Mouse (Mus musculus) embryonic facial prominence, embryonic 15.5 days (tissue): ENCODE data around the gene Igfbpl1. TPM values are rescaled to one million over a fixed set of nuclear protein-coding genes. Genes with fewer than 3 reads are reported as not detected.
A peak's percentile ranks its signal among the peaks of the same experiment; 100 is the strongest.

Source experiments
- ATAC-seq: fragments of 200-750 bp; cut with Nextera tagmentation; 2 replicates; pipeline ENCODE4 v1.8.0; 2017; ENCODE audit warnings: low read depth, moderate TSS enrichment; ENCODE audit not compliant: insufficient number of reproducible peaks, low FRiP score, low TSS enrichment
- H3K27ac ChIP-seq: fragments of 300-500 bp; sonication (generic); replicated peaks from 2 replicates; pipeline ENCODE4 v1.5.1; 2015; ENCODE audit warnings: mild to moderate bottlenecking, inconsistent platforms
- H3K27me3 ChIP-seq: fragments of 300-500 bp; sonication (generic); 2 replicates; pipeline ENCODE4 v1.6.1; 2015; ENCODE audit warnings: inconsistent platforms
- H3K36me3 ChIP-seq: fragments of 300-500 bp; sonication (generic); 2 replicates; pipeline ENCODE4 v1.6.1; 2015; ENCODE audit warnings: mild to moderate bottlenecking, inconsistent platforms
- H3K4me1 ChIP-seq: fragments of 300-500 bp; sonication (generic); 2 replicates; pipeline ENCODE4 v1.6.1; 2015; ENCODE audit warnings: inconsistent platforms
- H3K4me2 ChIP-seq: fragments of 300-500 bp; sonication (generic); replicated peaks from 2 replicates; pipeline ENCODE4 v1.6.1; 2015; ENCODE audit warnings: mild to moderate bottlenecking, inconsistent platforms
- H3K4me3 ChIP-seq: fragments of 300-500 bp; sonication (generic); replicated peaks from 2 replicates; pipeline ENCODE4 v1.5.1; 2015; ENCODE audit warnings: mild to moderate bottlenecking, inconsistent platforms
- H3K9ac ChIP-seq: fragments of 300-500 bp; sonication (generic); 2 replicates; pipeline ENCODE4 v1.6.1; 2015; ENCODE audit warnings: inconsistent platforms
- H3K9me3 ChIP-seq: fragments of 300-500 bp; sonication (generic); replicated peaks from 2 replicates; pipeline ENCODE4 v1.6.1; 2016; ENCODE audit warnings: inconsistent platforms
- WGBS: fragments of 180-500 bp; shearing (Covaris S2); methylation state at CpG from one replicate; pipeline ENCODE4 v1.1.7; 2015; 5-methylcytosine and 5-hydroxymethylcytosine counted together
- polyA plus RNA-seq: library from polyadenylated mRNA; unstranded; fragments of >200 nt; fragmentation: Nextera tagmentation; extraction: Ambion mirVana; gene quantifications from 2 replicates; pipeline ENCODE4 v1.2.1, GENCODE M21; 2015

The Igfbpl1 gene
- polyA plus RNA-seq, 1 experiment from 2014 or later = 0.80 TPM

- H3K4me2 ChIP-seq = peak overlapping the region; percentile 42
- H3K9ac ChIP-seq = no peak overlapping the region
- H3K4me1 ChIP-seq = peaks cover 17% of the 10 kb centered on the region
- H3K27me3 ChIP-seq = peaks cover 40% of the 10 kb centered on the region
- no peaks in the 10 kb centered on the region for H3K9me3 ChIP-seq
- 43% methylated on average over 8 of the region's 8 CpGs for WGBS
- ATAC-seq = no peak
- H3K27ac ChIP-seq = 0 out of 2 replicates have a peak overlapping the region, but pooled peaks have one; percentile 63
- H3K36me3 ChIP-seq = no peaks in the 10 kb centered on the region
- peak overlapping the region; percentile 18; the same call in 1 of the 2 replicates for H3K4me3 ChIP-seq
These were observed 6.5 kb downstream of the Igfbpl1 start for GRCm38 (mm10) chr4:45820074-45820830.

- H3K27me3 ChIP-seq = peaks cover 31% of the 10 kb centered on the region
- H3K4me2 ChIP-seq = peak overlapping the region; percentile 42
- peak overlapping the region; percentile 18 for H3K4me3 ChIP-seq
- H3K4me1 ChIP-seq = peaks cover 17% of the 10 kb centered on the region
- no peaks in the 10 kb centered on the region for H3K9me3 ChIP-seq
- 0 out of 2 replicates have a peak, but pooled peaks have one; percentile 8 for ATAC-seq
- H3K27ac ChIP-seq = peak overlapping the region; percentile 63; the same call in 1 of the 2 replicates
- H3K9ac ChIP-seq = no peak overlapping the region
- 1% methylated on average over 17 of the region's 17 CpGs for WGBS
- no peaks in the 10 kb centered on the region for H3K36me3 ChIP-seq
These were observed 7.4 kb downstream of the Igfbpl1 start for GRCm38 (mm10) chr4:45819208-45819931.

- ATAC-seq = 0 out of 2 replicates have a peak, but pooled peaks have one; percentile 25
- Histone ChIP-seq H3K27ac (no peak overlapping the region), H3K27me3 (peaks cover 25% of the 10 kb centered on the region), H3K9me3 (no peaks in the 10 kb centered on the region), H3K36me3 (no peaks in the 10 kb centered on the region), H3K4me2 (peak overlapping the region; percentile 42), H3K9ac (no peak overlapping the region), H3K4me3 (no peak overlapping the region; the same call in 1 of the 2 replicates), H3K4me1 (peaks cover 17% of the 10 kb centered on the region)
- WGBS = 26% methylated on average over 4 of the region's 4 CpGs
These were observed 7.9 kb downstream of the Igfbpl1 start for GRCm38 (mm10) chr4:45818814-45819207.

- no peak overlapping the region for H3K4me3 ChIP-seq
- no peaks in the 10 kb centered on the region for H3K36me3 ChIP-seq
- no peak overlapping the region for H3K4me2 ChIP-seq
- no peak overlapping the region for H3K9ac ChIP-seq
- H3K9me3 ChIP-seq = no peaks in the 10 kb centered on the region
- 40% methylated on average over 7 of the region's 7 CpGs for WGBS
- H3K27ac ChIP-seq = no peak overlapping the region
- H3K27me3 ChIP-seq = peaks cover 4% of the 10 kb centered on the region; the same call in 1 of the 2 replicates
- ATAC-seq = no peak
- peaks cover 17% of the 10 kb centered on the region for H3K4me1 ChIP-seq
These were observed 11.2 kb downstream of the Igfbpl1 start for GRCm38 (mm10) chr4:45815542-45815941.

- Histone ChIP-seq H3K4me1 (no peaks in the 10 kb centered on the region), H3K36me3 (no peaks in the 10 kb centered on the region), H3K4me3 (no peak overlapping the region), H3K9me3 (no peaks in the 10 kb centered on the region), H3K4me2 (no peak overlapping the region), H3K27me3 (no peaks in the 10 kb centered on the region; the same call in 1 of the 2 replicates), H3K27ac (no peak overlapping the region), H3K9ac (no peak overlapping the region)
- 21% methylated on average over 8 of the region's 8 CpGs for WGBS
- ATAC-seq = no peak
These were observed 15.5 kb downstream of the Igfbpl1 start for GRCm38 (mm10) chr4:45811250-45811649.

GRCm38 (mm10) chr4:45808034-45808433, 18.7 kb downstream of the Igfbpl1 start:
- H3K27ac ChIP-seq = no peak overlapping the region
- H3K4me3 ChIP-seq = no peak overlapping the region
- no peak overlapping the region for H3K4me2 ChIP-seq
- WGBS = 34% methylated on average over 7 of the region's 7 CpGs
- no peak overlapping the region for H3K9ac ChIP-seq
- H3K4me1 ChIP-seq = no peaks in the 10 kb centered on the region
- H3K9me3 ChIP-seq = no peaks in the 10 kb centered on the region
- no peaks in the 10 kb centered on the region; the same call in 1 of the 2 replicates for H3K27me3 ChIP-seq
- no peaks in the 10 kb centered on the region for H3K36me3 ChIP-seq
- ATAC-seq = no peak

GRCm38 (mm10) chr4:45802900-45803299, 23.8 kb downstream of the Igfbpl1 start:
- 92% methylated on average over 14 of the region's 14 CpGs for WGBS
- Histone ChIP-seq H3K9me3 (no peaks in the 10 kb centered on the region), H3K9ac (no peak overlapping the region), H3K4me3 (no peak overlapping the region), H3K4me2 (no peak overlapping the region), H3K27ac (no peak overlapping the region), H3K36me3 (no peaks in the 10 kb centered on the region), H3K27me3 (no peaks in the 10 kb centered on the region; the same call in 1 of the 2 replicates), H3K4me1 (no peaks in the 10 kb centered on the region)
- ATAC-seq = no peak

GRCm38 (mm10) chr4:45799956-45800537, 26.7 kb downstream of the Igfbpl1 start:
- no peaks in the 10 kb centered on the region for H3K9me3 ChIP-seq
- no peak overlapping the region for H3K27ac ChIP-seq
- no peaks in the 10 kb centered on the region for H3K36me3 ChIP-seq
- WGBS = 23% methylated on average over 3 of the region's 3 CpGs
- H3K27me3 ChIP-seq = peaks cover 6% of the 10 kb centered on the region; the same call in 1 of the 2 replicates
- H3K4me3 ChIP-seq = no peak overlapping the region
- no peak for ATAC-seq
- no peak overlapping the region for H3K4me2 ChIP-seq
- H3K9ac ChIP-seq = no peak overlapping the region
- H3K4me1 ChIP-seq = peaks cover 8% of the 10 kb centered on the region; the same call in 1 of the 2 replicates

- Histone ChIP-seq H3K4me2 (peak within 1 kb of the TSS; percentile 89), H3K9me3 (no peaks in the 10 kb centered on the region), H3K27ac (no peak within 1 kb of the TSS), H3K4me3 (peak within 1 kb of the TSS; percentile 53), H3K27me3 (peaks cover 6% of the 10 kb centered on the region; the same call in 1 of the 2 replicates), H3K4me1 (peaks cover 8% of the 10 kb centered on the region; the same call in 1 of the 2 replicates), H3K36me3 (no peaks in the 10 kb centered on the region), H3K9ac (no peak within 1 kb of the TSS)
- peak; percentile 64; the same call in 1 of the 2 replicates for ATAC-seq
- WGBS = 1% methylated on average over 26 of the region's 26 CpGs
These were observed 27.8 kb downstream of the Igfbpl1 start, which contains the start of gene Aldh1b1 for GRCm38 (mm10) chr4:45798964-45799363. Aldh1b1 (plus strand) TSS chr4:45799022.

- Histone ChIP-seq H3K9me3 (no peaks in the 10 kb centered on the region), H3K4me1 (peaks cover 8% of the 10 kb centered on the region; the same call in 1 of the 2 replicates), H3K9ac (no peak overlapping the region), H3K4me3 (no peak overlapping the region), H3K4me2 (no peak overlapping the region), H3K27ac (no peak overlapping the region), H3K27me3 (peaks cover 6% of the 10 kb centered on the region; the same call in 1 of the 2 replicates), H3K36me3 (no peaks in the 10 kb centered on the region)
- no peak for ATAC-seq
- 65% methylated on average over 5 of the region's 5 CpGs for WGBS
These were observed 30.0 kb downstream of the Igfbpl1 start for GRCm38 (mm10) chr4:45796760-45797159.
